Mouse (Mus musculus) heart, postnatal 0 days (tissue): Measurements from ENCODE around the gene Arid5a. TPM values are rescaled to one million over a fixed set of nuclear protein-coding genes. Genes with fewer than 3 reads are reported as not detected.

ENCODE experiments used
- ATAC-seq: fragments of 200-750 bp; cut with Nextera tagmentation; 2 replicates; pipeline ENCODE4 v1.8.0; 2017; ENCODE audit warnings: low read depth, moderate number of reproducible peaks, moderate library complexity; ENCODE audit not compliant: insufficient read depth
- DNase-seq: peaks from one replicate; pipeline ENCODE4 v3.0.0-alpha.2; 2016; ENCODE audit warnings: low spot score
- H3K27ac ChIP-seq: fragments of 300-500 bp; sonication (generic); 2 replicates; pipeline ENCODE4 v1.5.1; 2014; ENCODE audit warnings: low read depth, mild to moderate bottlenecking
- H3K27me3 ChIP-seq: fragments of 300-500 bp; sonication (generic); 2 replicates; pipeline ENCODE4 v1.6.1; 2014; ENCODE audit warnings: low read length, mixed read lengths; ENCODE audit not compliant: control insufficient read depth, insufficient read depth
- H3K36me3 ChIP-seq: fragments of 300-500 bp; sonication (generic); replicated peaks from 2 replicates; pipeline ENCODE4 v1.6.1; 2014; ENCODE audit warnings: low read length, mixed read lengths; ENCODE audit not compliant: control insufficient read depth, insufficient read depth
- H3K4me1 ChIP-seq: fragments of 300-500 bp; sonication (generic); 2 replicates; pipeline ENCODE4 v1.6.1; 2014; ENCODE audit warnings: antibody characterized with exemption; ENCODE audit not compliant: control insufficient read depth, insufficient read depth
- H3K4me2 ChIP-seq: fragments of 300-500 bp; sonication (generic); 2 replicates; pipeline ENCODE4 v1.6.1; 2014; ENCODE audit warnings: low read depth, mild to moderate bottlenecking, low read length, moderate library complexity
- H3K4me3 ChIP-seq: fragments of 300-500 bp; sonication (generic); 2 replicates; pipeline ENCODE4 v1.5.1; 2014; ENCODE audit warnings: low read depth, low read length
- H3K9ac ChIP-seq: fragments of 300-500 bp; sonication (generic); replicated peaks from 2 replicates; pipeline ENCODE4 v1.6.1; 2014; ENCODE audit warnings: low read depth, low read length, mixed read lengths
- H3K9me3 ChIP-seq: fragments of 300-500 bp; sonication (generic); replicated peaks from 2 replicates; pipeline ENCODE4 v1.6.1; 2016; ENCODE audit warnings: low read length; ENCODE audit not compliant: control insufficient read depth
- CTCF ChIP-seq: IDR thresholded peaks from 2 replicates; pipeline ENCODE4 v1.5.1; 2016; ENCODE audit warnings: antibody characterized with exemption, control low read depth, low read depth
- EP300 ChIP-seq: IDR thresholded peaks from 2 replicates; pipeline ENCODE4 v1.6.1; 2016; ENCODE audit warnings: antibody characterized with exemption, low read depth
- WGBS: fragments of 180-500 bp; shearing (Covaris S2); extraction: QIAGEN DNeasy Blood & Tissue Kit; methylation state at CpG from one replicate; pipeline ENCODE4 v1.1.7; 2014; 5-methylcytosine and 5-hydroxymethylcytosine counted together
- polyA plus RNA-seq: library from polyadenylated mRNA; unstranded; fragments of >200 nt; fragmentation: Nextera tagmentation; extraction: Ambion mirVana; gene quantifications from 2 replicates; pipeline ENCODE4 v1.2.1, GENCODE M21; 2015
- total RNA-seq: library from RNA; depleted of rRNA; stranded (reverse); fragments of >200 nt; gene quantifications from 2 replicates; pipeline ENCODE4 v1.2.3, GENCODE M21; 2014; ENCODE audit warnings: low replicate concordance

Arid5a gene
- total and polyA plus RNA-seq, 2 experiments from 2014 or later: 8.5 to 13.7 TPM

GRCm38 (mm10) chr1:36271516-36272230 lies 35.9 kb upstream of the Arid5a start:
- H3K27ac ChIP-seq: peak overlapping the region; percentile 46
- H3K36me3 ChIP-seq: no peaks in the 10 kb centered on the region
- H3K9ac ChIP-seq: no peak overlapping the region
- no peak for TF ChIP-seq EP300
- no peak for TF ChIP-seq CTCF
- ATAC-seq (no peak), DNase-seq (no peak)
- H3K4me2 ChIP-seq: 0 out of 2 replicates have a peak overlapping the region, but pooled peaks have one; percentile 4
- 74% methylated on average over 8 of the region's 8 CpGs for WGBS
- H3K4me3 ChIP-seq: no peak overlapping the region
- no peaks in the 10 kb centered on the region for H3K9me3 ChIP-seq
- no peaks in the 10 kb centered on the region for H3K27me3 ChIP-seq
- H3K4me1 ChIP-seq: peaks cover 32% of the 10 kb centered on the region

GRCm38 (mm10) chr1:36272546-36272945 lies 35.0 kb upstream of the Arid5a start:
- peak overlapping the region; percentile 25 for H3K9ac ChIP-seq
- TF ChIP-seq CTCF: no peak
- H3K4me1 ChIP-seq: peaks cover 32% of the 10 kb centered on the region
- 15% methylated on average over 5 of the region's 5 CpGs for WGBS
- no peak for ATAC-seq
- H3K9me3 ChIP-seq: no peaks in the 10 kb centered on the region
- peak overlapping the region; percentile 47 for H3K4me2 ChIP-seq
- peak overlapping the region; percentile 7 for H3K4me3 ChIP-seq
- H3K27ac ChIP-seq: peak overlapping the region; percentile 71
- DNase-seq: no peak
- no peaks in the 10 kb centered on the region for H3K36me3 ChIP-seq
- no peaks in the 10 kb centered on the region for H3K27me3 ChIP-seq

GRCm38 (mm10) chr1:36273288-36273687 lies 34.2 kb upstream of the Arid5a start:
- WGBS: 5% methylated on average over 9 of the region's 9 CpGs
- Histone ChIP-seq H3K4me1 (peaks cover 32% of the 10 kb centered on the region), H3K27ac (peak overlapping the region; percentile 71), H3K9me3 (no peaks in the 10 kb centered on the region), H3K4me3 (peak overlapping the region; percentile 7; the same call in 1 of the 2 replicates), H3K4me2 (peak overlapping the region; percentile 47), H3K9ac (no peak overlapping the region), H3K36me3 (no peaks in the 10 kb centered on the region), H3K27me3 (no peaks in the 10 kb centered on the region)
- peak; percentile 66 for DNase-seq
- ATAC-seq: peak; percentile 39; the same call in 1 of the 2 replicates
- TF ChIP-seq EP300 (no peak), CTCF (no peak)

- Histone ChIP-seq H3K4me3 (no peak within 1 kb of the TSS), H3K9ac (no peak within 1 kb of the TSS), H3K4me1 (peaks cover 27% of the 10 kb centered on the region), H3K9me3 (no peaks in the 10 kb centered on the region), H3K4me2 (peak within 1 kb of the TSS; percentile 47), H3K36me3 (no peaks in the 10 kb centered on the region), H3K27ac (peak within 1 kb of the TSS; percentile 71), H3K27me3 (no peaks in the 10 kb centered on the region)
- no peak for DNase-seq
- no peak for TF ChIP-seq EP300
- no peak for TF ChIP-seq CTCF
- ATAC-seq: no peak
- WGBS: 85% methylated on average over 5 of the region's 5 CpGs
These were observed 33.1 kb upstream of the Arid5a start, which contains the start of gene Neurl3 for GRCm38 (mm10) chr1:36274455-36274854. Gene Neurl3 (minus strand): TSS chr1:36274679.

- H3K4me3 ChIP-seq: no peak overlapping the region
- DNase-seq: no peak
- no peak overlapping the region for H3K4me2 ChIP-seq
- no peaks in the 10 kb centered on the region for H3K27me3 ChIP-seq
- no peak for ATAC-seq
- H3K4me1 ChIP-seq: peaks cover 21% of the 10 kb centered on the region
- no peak overlapping the region for H3K27ac ChIP-seq
- H3K9ac ChIP-seq: no peak overlapping the region
- 76% methylated on average over 13 of the region's 13 CpGs for WGBS
- H3K36me3 ChIP-seq: no peaks in the 10 kb centered on the region
- H3K9me3 ChIP-seq: no peaks in the 10 kb centered on the region
- no peak for TF ChIP-seq EP300
- TF ChIP-seq CTCF: no peak
These were observed 31.7 kb upstream of the Arid5a start for GRCm38 (mm10) chr1:36275635-36276389.
